Mouse (Mus musculus) forebrain, embryonic 13.5 days (tissue): ENCODE results near the gene Ly6g6d. TPM values are rescaled to one million over a fixed set of nuclear protein-coding genes. Genes with fewer than 3 reads are reported as not detected.
A peak's percentile ranks its signal among the peaks of the same experiment; 100 is the strongest.

ENCODE experiments used
- ATAC-seq: fragments of 200-750 bp; cut with Nextera tagmentation; 2 replicates; pipeline ENCODE4 v1.8.0; 2017
- H3K27ac ChIP-seq: fragments of 300-500 bp; sonication (generic); 2 replicates; pipeline ENCODE4 v1.5.1; 2015; ENCODE audit warnings: inconsistent platforms, mild to moderate bottlenecking, moderate library complexity
- H3K27me3 ChIP-seq: fragments of 300-500 bp; sonication (generic); 2 replicates; pipeline ENCODE4 v1.6.1; 2015; ENCODE audit warnings: mild to moderate bottlenecking, inconsistent platforms
- H3K36me3 ChIP-seq: fragments of 300-500 bp; sonication (generic); 2 replicates; pipeline ENCODE4 v1.6.1; 2015; ENCODE audit warnings: mild to moderate bottlenecking, inconsistent platforms; ENCODE audit not compliant: poor library complexity, severe bottlenecking
- H3K4me1 ChIP-seq: fragments of 300-500 bp; sonication (generic); 2 replicates; pipeline ENCODE4 v1.6.1; 2015; ENCODE audit warnings: inconsistent platforms
- H3K4me2 ChIP-seq: fragments of 300-500 bp; sonication (generic); 2 replicates; pipeline ENCODE4 v1.6.1; 2015; ENCODE audit warnings: inconsistent platforms, mild to moderate bottlenecking, moderate library complexity
- H3K4me3 ChIP-seq: fragments of 300-500 bp; sonication (generic); 2 replicates; pipeline ENCODE4 v1.5.1; 2015; ENCODE audit warnings: mild to moderate bottlenecking, inconsistent platforms
- H3K9ac ChIP-seq: fragments of 300-500 bp; sonication (generic); 2 replicates; pipeline ENCODE4 v1.6.1; 2015; ENCODE audit warnings: mild to moderate bottlenecking, inconsistent platforms
- H3K9me3 ChIP-seq: fragments of 300-500 bp; sonication (generic); replicated peaks from 2 replicates; pipeline ENCODE4 v1.6.1; 2016; ENCODE audit warnings: inconsistent platforms
- WGBS: fragments of 180-500 bp; shearing (Covaris S2); methylation state at CpG from one replicate; pipeline ENCODE4 v1.1.7; 2015; 5-methylcytosine and 5-hydroxymethylcytosine counted together
- polyA plus RNA-seq: library from polyadenylated mRNA; unstranded; fragments of >200 nt; fragmentation: Nextera tagmentation; extraction: Ambion mirVana; gene quantifications from 2 replicates; pipeline ENCODE4 v1.2.1, GENCODE M21; 2015

The Ly6g6d gene
- polyA plus RNA-seq, 1 experiment from 2014 or later, result 0.58 TPM

- Histone ChIP-seq H3K36me3 (peaks cover 32% of the 10 kb centered on the region), H3K27ac (no peak overlapping the region), H3K27me3 (peaks cover 49% of the 10 kb centered on the region), H3K9ac (no peak overlapping the region), H3K4me2 (no peak overlapping the region), H3K4me1 (peaks cover 44% of the 10 kb centered on the region), H3K9me3 (no peaks in the 10 kb centered on the region), H3K4me3 (no peak overlapping the region)
- 89% methylated on average over 3 of the region's 3 CpGs for WGBS
- ATAC-seq, result no peak
Observed at GRCm38 (mm10) chr17:35063466-35063865, 14.4 kb downstream of the Ly6g6d start.

- whole genome bisulfite sequencing, result 78% methylated on average over 8 of the region's 8 CpGs
- Histone ChIP-seq H3K36me3 (peaks cover 42% of the 10 kb centered on the region), H3K9ac (peak overlapping the region; percentile 43), H3K27ac (no peak overlapping the region), H3K4me3 (peak overlapping the region; percentile 79; the same call in 1 of the 2 replicates), H3K9me3 (no peaks in the 10 kb centered on the region), H3K27me3 (peaks cover 33% of the 10 kb centered on the region), H3K4me2 (peak overlapping the region; percentile 91; the same call in 1 of the 2 replicates), H3K4me1 (peaks cover 47% of the 10 kb centered on the region)
- no peak for ATAC-seq
Observed at GRCm38 (mm10) chr17:35061299-35061698, 16.6 kb downstream of the Ly6g6d start.

GRCm38 (mm10) chr17:35060737-35061297 lies 17.0 kb downstream of the Ly6g6d start:
- no peak for ATAC-seq

GRCm38 (mm10) chr17:35060071-35060470 lies 17.8 kb downstream of the Ly6g6d start:
- H3K9me3 ChIP-seq, result no peaks in the 10 kb centered on the region
- peaks cover 40% of the 10 kb centered on the region for H3K4me1 ChIP-seq
- 23% methylated on average over 14 of the region's 14 CpGs for WGBS
- 0 out of 2 replicates have a peak, but pooled peaks have one; percentile 1 for ATAC-seq
- H3K36me3 ChIP-seq, result peaks cover 53% of the 10 kb centered on the region
- peak overlapping the region; percentile 94; the same call in 1 of the 2 replicates for H3K27ac ChIP-seq
- peak overlapping the region; percentile 90 for H3K9ac ChIP-seq
- peak overlapping the region; percentile 91 for H3K4me2 ChIP-seq
- H3K4me3 ChIP-seq, result peak overlapping the region; percentile 79
- H3K27me3 ChIP-seq, result peaks cover 21% of the 10 kb centered on the region

More at GRCm38 (mm10) chr17:35060737-35061297, 17.0 kb downstream of the Ly6g6d start:
- Histone ChIP-seq H3K4me3 (peak overlapping the region; percentile 79), H3K27ac (no peak overlapping the region), H3K4me2 (peak overlapping the region; percentile 91), H3K9ac (peak overlapping the region; percentile 90), H3K9me3 (no peaks in the 10 kb centered on the region), H3K27me3 (peaks cover 28% of the 10 kb centered on the region), H3K36me3 (peaks cover 47% of the 10 kb centered on the region), H3K4me1 (peaks cover 47% of the 10 kb centered on the region)
- WGBS, result 60% methylated on average over 22 of the region's 22 CpGs

- WGBS, result under 1% methylated on average over 57 of the region's 57 CpGs
- Histone ChIP-seq H3K4me1 (peaks cover 32% of the 10 kb centered on the region), H3K36me3 (peaks cover 59% of the 10 kb centered on the region), H3K4me3 (peak within 1 kb of the TSS; percentile 79), H3K9ac (peak within 1 kb of the TSS; percentile 90), H3K27me3 (peaks cover 12% of the 10 kb centered on the region), H3K9me3 (no peaks in the 10 kb centered on the region), H3K4me2 (peak within 1 kb of the TSS; percentile 91), H3K27ac (peak within 1 kb of the TSS; percentile 94)
- peak; percentile 92 for ATAC-seq
Observed at GRCm38 (mm10) chr17:35058911-35059892, 18.7 kb downstream of the Ly6g6d start, which contains the start of gene Ddah2. TSS of gene Ddah2 (plus strand) at chr17:35059035.

GRCm38 (mm10) chr17:35058316-35058715 lies 19.5 kb downstream of the Ly6g6d start:
- H3K36me3 ChIP-seq, result peaks cover 65% of the 10 kb centered on the region
- peak overlapping the region; percentile 94; the same call in 1 of the 2 replicates for H3K27ac ChIP-seq
- peaks cover 30% of the 10 kb centered on the region for H3K4me1 ChIP-seq
- H3K4me2 ChIP-seq, result peak overlapping the region; percentile 91
- peaks cover 3% of the 10 kb centered on the region; the same call in 1 of the 2 replicates for H3K27me3 ChIP-seq
- ATAC-seq, result 0 out of 2 replicates have a peak, but pooled peaks have one; percentile 0
- 78% methylated on average over 9 of the region's 9 CpGs for WGBS
- no peaks in the 10 kb centered on the region for H3K9me3 ChIP-seq
- peak overlapping the region; percentile 79 for H3K4me3 ChIP-seq
- no peak overlapping the region for H3K9ac ChIP-seq

- Histone ChIP-seq H3K36me3 (peaks cover 64% of the 10 kb centered on the region), H3K4me3 (no peak overlapping the region), H3K9ac (no peak overlapping the region), H3K9me3 (no peaks in the 10 kb centered on the region), H3K27ac (no peak overlapping the region), H3K4me2 (no peak overlapping the region), H3K27me3 (no peaks in the 10 kb centered on the region), H3K4me1 (peaks cover 34% of the 10 kb centered on the region)
- WGBS, result 85% methylated on average over 3 of the region's 3 CpGs
- no peak for ATAC-seq
Observed at GRCm38 (mm10) chr17:35057090-35057489, 20.8 kb downstream of the Ly6g6d start.

GRCm38 (mm10) chr17:35055691-35056495 lies 22.0 kb downstream of the Ly6g6d start:
- Histone ChIP-seq H3K27me3 (no peaks in the 10 kb centered on the region), H3K4me1 (peaks cover 36% of the 10 kb centered on the region), H3K9me3 (no peaks in the 10 kb centered on the region), H3K4me2 (no peak overlapping the region), H3K9ac (no peak overlapping the region), H3K27ac (no peak overlapping the region), H3K36me3 (peaks cover 54% of the 10 kb centered on the region), H3K4me3 (no peak overlapping the region)
- no peak for ATAC-seq
- 90% methylated on average over 7 of the region's 7 CpGs for WGBS

- H3K27me3 ChIP-seq, result no peaks in the 10 kb centered on the region
Observed at GRCm38 (mm10) chr17:35052271-35052798, 25.5 kb downstream of the Ly6g6d start.

GRCm38 (mm10) chr17:35051156-35052086 lies 26.4 kb downstream of the Ly6g6d start:
- Histone ChIP-seq H3K4me3 (peak overlapping the region; percentile 48), H3K9me3 (no peaks in the 10 kb centered on the region), H3K9ac (peak overlapping the region; percentile 80), H3K27me3 (no peaks in the 10 kb centered on the region), H3K27ac (peak overlapping the region; percentile 93), H3K4me2 (peak overlapping the region; percentile 72), H3K4me1 (peaks cover 47% of the 10 kb centered on the region), H3K36me3 (peaks cover 37% of the 10 kb centered on the region)
- 2% methylated on average over 21 of the region's 21 CpGs for WGBS
- peak; percentile 39 for ATAC-seq

More at GRCm38 (mm10) chr17:35052271-35052798, 25.5 kb downstream of the Ly6g6d start:
- Histone ChIP-seq H3K36me3 (peaks cover 41% of the 10 kb centered on the region), H3K27ac (peak overlapping the region; percentile 93), H3K9ac (peak overlapping the region; percentile 80), H3K9me3 (no peaks in the 10 kb centered on the region), H3K4me2 (peak overlapping the region; percentile 72), H3K4me1 (peaks cover 40% of the 10 kb centered on the region), H3K4me3 (peak overlapping the region; percentile 48)
- WGBS, result 73% methylated on average over 11 of the region's 12 CpGs
- no peak for ATAC-seq
